Mouse (Mus musculus) right cerebral cortex, adult 18-20 months (tissue): Measurements from ENCODE around the gene Spsb1.

Experiments used
- DNase-seq: peaks from one replicate; pipeline ENCODE4 v3.0.0; 2022; ENCODE audit warnings: mixed read lengths

Gene Spsb1

DNA sequence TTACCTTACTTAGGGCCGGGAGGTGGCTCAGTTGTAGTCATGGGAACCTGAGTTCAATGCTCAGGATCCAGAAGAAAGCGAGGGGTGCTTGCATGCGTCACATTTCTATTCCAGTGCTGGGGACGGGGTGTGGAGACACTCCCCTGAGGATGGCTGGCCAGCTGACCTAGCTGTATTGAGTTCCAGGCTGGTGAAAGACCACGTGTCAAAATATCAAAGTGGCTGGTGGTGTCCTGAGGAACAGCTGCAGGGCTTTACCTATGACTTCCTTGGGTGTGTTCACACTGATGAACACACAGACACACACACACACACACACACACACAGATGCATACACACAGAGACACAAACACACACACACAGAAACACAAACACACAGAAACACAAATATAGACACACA lies 73.9 kb downstream of the Spsb1 start:
- DNase-seq: no peak

DNA sequence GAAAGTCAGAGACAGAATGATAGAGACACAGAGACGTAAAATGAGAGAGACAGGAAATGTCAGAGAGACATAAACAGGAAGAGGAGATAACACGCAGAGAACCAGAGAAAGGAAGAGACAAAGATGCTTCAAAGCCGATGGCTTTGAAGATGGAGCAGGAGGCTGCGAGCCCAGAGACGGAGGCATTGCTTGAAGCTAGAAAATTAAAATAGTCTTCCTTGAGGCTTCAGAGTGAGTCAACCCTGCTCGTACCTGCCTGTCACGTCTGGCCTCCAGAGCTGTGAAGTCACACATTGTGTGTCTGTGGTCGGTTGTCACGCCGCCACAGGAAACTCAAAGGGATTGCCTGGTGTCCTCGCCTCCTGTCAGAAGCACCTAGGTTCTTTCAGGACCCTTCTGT lies 74.9 kb downstream of the Spsb1 start:
- DNase-seq: no peak

- no peak for DNase-seq
Measured at GRCm38 (mm10) chr4:149878021-149878449, 76.8 kb downstream of the Spsb1 start.

DNA sequence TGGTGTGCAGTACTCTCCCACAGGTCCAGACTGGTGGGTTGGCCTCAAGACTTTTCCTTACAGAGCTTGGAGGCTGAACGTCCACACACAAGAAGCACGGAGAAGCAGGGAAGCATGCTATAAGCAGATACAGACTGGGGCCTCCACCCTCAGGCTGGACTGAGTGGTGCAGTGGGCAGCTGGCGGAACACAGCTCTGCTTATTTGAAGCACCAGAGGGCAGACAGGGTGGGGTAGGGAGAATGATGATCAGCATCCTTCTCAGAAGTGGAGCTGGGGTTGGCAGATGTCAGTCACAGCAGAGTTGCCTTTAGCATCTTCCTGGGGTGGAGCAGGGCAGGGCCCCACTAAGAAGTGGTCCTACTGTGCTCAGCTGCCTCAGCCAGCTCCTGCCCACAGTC lies 77.6 kb downstream of the Spsb1 start:
- no peak for DNase-seq

GRCm38 (mm10) chr4:149876761-149877160 lies 78.1 kb downstream of the Spsb1 start:
- DNase-seq: no peak

GRCm38 (mm10) chr4:149875986-149876501 lies 78.8 kb downstream of the Spsb1 start:
- DNase-seq: no peak

- no peak for DNase-seq
Measured at GRCm38 (mm10) chr4:149875296-149875695, 79.5 kb downstream of the Spsb1 start.

GRCm38 (mm10) chr4:149872236-149872635 lies 82.6 kb downstream of the Spsb1 start:
- DNase-seq: no peak

DNA sequence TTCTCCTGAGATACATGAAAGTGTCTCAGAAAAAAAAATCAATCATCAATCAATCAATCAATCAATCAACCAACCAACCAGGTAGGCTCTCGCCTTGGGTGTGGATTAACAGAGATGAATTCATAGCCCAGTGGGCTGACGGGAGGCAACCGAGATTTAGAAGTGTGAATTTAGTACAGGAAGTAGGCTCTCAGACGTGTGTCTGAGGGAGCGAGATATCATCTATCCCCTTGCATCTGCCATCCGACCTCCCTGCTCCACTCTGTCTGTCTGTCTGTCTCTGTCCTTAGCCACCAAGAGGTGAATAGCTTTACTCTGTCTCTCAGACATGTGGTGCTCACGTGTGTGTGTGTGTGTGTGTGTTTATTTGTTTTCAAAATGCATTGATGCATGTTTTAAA lies 83.3 kb downstream of the Spsb1 start:
- no peak for DNase-seq

DNA sequence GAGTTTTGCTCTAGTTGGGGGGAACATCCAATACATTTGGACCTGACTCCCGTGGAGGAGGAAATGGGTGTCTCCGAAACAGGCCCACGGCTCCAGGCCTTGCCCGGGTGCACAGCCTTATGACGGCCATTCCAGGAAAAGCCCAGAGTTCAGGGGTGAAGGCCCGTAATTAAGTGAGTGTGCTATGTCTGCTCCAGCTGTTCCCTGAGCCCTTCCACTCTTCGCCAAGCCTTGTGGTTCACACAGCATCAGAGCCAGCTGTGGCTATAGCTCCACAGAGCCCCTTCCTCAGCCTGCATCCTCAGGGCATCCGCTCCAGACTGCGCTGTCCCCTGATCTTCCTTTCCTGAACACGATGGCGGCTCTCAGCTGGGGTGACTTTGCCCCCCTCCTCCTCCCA lies 83.8 kb downstream of the Spsb1 start:
- DNase-seq: no peak

GRCm38 (mm10) chr4:149870412-149870811 lies 84.4 kb downstream of the Spsb1 start:
- no peak for DNase-seq

- no peak for DNase-seq
Measured at GRCm38 (mm10) chr4:149868725-149869124, 86.1 kb downstream of the Spsb1 start.

DNA sequence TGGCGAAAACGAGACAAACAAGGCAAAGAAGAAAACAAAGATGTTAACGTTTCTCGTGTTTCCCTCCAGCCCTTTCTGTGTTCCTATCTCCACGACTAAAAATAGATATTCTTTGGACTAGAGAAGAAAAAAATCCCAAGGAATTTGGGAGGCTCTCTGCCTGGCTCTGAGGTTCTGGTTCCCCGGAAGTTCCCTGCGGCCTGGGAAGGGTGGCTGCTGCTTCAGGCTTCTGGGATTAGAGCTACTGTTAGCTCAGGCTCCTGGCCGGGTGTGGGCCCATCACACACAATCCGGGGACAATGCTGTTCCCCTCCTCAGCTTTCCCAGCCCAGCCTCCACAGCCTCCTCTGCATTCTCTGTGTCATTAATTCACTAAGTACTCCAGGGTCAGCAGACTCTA lies 86.8 kb downstream of the Spsb1 start:
- no peak for DNase-seq

DNA sequence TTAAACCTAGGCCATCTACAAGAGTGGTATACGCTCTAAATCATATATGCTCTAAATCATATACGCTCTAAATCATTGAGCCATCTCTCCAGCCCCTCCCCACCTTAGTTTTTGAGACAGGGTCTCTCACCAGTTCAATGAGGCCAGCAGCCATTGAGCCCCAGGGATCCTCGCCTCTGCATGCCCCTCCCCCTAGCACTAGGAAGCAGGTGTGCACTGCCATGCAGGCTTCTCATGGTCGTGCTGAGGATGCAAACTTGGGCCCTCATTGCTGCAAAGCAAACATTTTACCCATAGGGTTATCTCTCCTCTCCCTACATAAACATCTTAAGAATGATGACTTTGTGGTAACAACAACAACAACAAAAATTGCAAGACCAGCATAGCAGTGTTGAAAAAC lies 87.5 kb downstream of the Spsb1 start:
- no peak for DNase-seq

DNA sequence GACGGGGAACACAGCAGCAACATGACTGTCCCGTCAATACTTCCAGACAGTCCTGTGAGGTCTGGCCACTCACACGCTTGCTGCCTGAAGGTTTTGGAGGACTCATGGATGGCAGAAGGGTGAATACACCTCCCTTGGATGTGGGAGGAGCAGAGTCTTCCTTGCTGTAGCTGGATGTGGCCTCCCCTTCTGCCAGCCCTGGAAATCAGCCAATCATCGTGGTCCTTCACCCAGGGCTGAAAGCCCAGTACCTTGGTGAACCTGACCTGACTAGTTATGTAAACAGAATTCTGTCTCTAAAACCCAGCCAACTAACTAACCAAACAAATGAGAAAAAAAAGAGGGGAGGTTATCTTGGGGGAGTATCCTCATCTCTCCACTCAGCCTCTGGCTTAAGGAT lies 90.4 kb downstream of the Spsb1 start:
- DNase-seq: no peak

DNA sequence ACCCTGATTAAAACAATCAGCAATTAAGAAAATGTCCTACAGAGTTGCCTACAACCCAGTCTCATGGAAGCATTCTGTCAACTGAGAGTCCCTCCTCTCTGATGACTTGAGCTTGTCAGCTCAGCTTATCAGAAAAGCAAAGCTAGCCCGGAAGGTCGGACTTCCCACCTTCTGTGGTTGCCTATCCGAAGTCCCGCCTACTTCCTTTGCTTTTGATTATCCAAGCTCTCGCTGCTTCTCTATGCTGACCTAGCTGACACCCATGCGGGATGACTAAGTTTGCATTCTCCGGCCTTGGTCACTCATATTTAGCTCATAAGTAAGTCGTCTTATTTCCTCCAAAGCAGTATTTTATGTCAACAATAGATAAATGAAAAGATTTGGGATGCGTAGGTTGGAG lies 91.3 kb downstream of the Spsb1 start:
- DNase-seq: no peak

DNA sequence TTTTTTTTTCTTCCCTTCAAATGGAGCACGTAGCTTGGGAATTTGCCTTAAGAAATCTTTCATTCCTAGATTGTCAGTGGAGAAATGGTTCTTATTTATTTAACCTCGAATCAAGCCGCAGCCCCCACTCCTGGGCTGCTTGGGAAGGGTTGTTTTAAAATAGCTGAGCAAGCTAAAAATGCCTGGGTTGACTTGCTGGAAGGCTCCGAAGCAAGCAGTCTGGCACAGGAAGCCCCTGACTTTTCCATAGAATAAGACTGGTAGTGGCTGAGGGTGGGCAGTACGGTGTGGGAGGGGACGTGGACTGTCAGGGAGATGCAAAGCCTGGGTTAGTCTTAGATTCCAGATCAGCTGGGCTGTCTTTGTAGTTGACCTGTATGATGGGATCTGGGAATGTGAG lies 94.5 kb downstream of the Spsb1 start:
- no peak for DNase-seq

DNA sequence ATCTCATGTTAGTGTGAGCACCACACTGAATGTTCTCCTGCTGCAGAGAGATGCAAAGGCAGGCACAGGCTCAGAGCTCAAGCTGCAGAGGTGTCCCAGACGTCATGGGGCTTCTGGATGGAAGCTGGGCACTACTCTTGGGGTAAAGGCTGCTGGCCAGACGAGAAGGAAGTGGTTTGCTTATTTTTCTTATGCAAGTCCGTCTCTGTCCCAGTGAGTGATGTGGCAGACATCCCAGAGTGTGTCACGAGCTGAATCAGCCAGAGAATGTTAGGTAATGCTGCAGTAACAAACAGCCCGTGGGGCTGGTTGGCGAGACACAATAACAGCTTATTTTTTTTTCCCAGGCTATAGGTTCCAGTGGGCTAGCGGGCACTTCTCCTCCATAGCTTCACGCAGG lies 96.3 kb downstream of the Spsb1 start:
- no peak for DNase-seq

GRCm38 (mm10) chr4:149858097-149858496 lies 96.7 kb downstream of the Spsb1 start:
- no peak for DNase-seq

GRCm38 (mm10) chr4:149857688-149858087 lies 97.2 kb downstream of the Spsb1 start:
- no peak for DNase-seq

- no peak for DNase-seq
Measured at GRCm38 (mm10) chr4:149855892-149856807, 98.7 kb downstream of the Spsb1 start.

DNA sequence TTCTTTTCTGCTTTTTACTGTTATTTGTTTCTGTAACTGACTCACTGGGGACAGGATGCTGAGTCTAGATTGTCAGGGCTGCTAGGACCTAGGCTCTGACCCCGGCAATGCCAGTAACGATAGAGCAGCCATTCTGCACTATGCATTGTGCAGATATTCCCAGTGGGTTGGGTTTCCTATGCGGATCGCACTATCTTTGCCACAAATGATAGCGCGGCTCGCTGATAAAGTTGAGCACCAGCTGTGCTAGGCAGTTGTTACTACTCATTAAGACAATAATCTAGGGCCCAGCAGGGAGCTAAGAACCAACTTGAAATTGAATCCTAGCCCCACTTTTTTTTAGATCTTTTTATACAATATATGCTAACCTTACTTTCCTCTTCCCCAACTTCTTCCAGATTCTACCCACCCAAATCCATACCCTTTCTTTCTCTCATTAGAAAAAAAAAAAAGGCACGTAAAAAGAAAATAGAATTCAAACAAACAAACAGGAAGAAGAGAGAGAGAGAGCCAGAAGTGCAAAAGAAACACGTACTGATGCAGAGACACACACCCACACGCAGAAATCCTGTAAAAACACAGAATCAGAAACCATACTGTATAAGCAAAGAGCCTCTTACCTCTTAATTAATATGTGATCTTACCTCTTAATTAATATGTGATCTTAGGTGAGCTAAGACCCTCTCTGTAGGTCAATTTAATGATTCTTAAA lies 99.5 kb downstream of the Spsb1 start:
- no peak for DNase-seq

GRCm38 (mm10) chr4:149854770-149855169 lies 100.1 kb downstream of the Spsb1 start:
- no peak for DNase-seq

DNA sequence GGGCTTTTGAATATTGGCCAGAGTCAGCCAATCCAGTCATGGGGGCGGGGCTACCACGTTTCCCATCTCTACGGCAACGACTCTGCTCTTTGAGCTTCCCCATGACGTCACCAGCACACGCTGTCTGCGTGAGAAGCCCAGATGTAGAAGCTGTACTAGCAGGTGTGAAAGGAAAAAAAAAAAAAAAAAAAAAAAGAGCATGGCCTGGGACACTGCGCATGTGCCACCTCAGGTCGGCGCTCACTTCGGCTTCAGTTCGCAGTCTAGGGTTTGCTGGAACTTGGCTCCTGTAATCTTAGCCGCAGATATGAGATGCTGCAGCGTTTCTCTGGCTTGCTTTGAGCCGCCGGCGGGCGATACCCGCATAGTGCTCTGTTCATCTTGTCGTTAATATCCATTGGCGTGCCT lies 100.5 kb downstream of the Spsb1 start:
- DNase-seq: peak; percentile 56
